Mouse (Mus musculus) CH12.LX (cell line): ENCODE measurements around the gene Spg11. TPM values are rescaled to one million over a fixed set of nuclear protein-coding genes. Genes with fewer than 3 reads are reported as not detected.

ENCODE experiments used
- DNase-seq: peaks from one replicate; pipeline ENCODE4 v3.0.0-alpha.2; 2013; ENCODE audit errors: extremely low read depth
- H3K27ac ChIP-seq: 2 replicates; pipeline ENCODE4 v1.5.1; 2012; ENCODE audit warnings: low read depth, mild to moderate bottlenecking, control low read depth, moderate library complexity; ENCODE audit not compliant: insufficient read depth
- H3K27me3 ChIP-seq: replicated peaks from 2 replicates; pipeline ENCODE3; 2012; ENCODE audit warnings: inconsistent platforms
- H3K36me3 ChIP-seq, 2 experiments: replicated peaks in 1 of 2; 2 replicates each; pipeline versions ENCODE3 to v1.6.1; 2012; ENCODE audit warnings: inconsistent platforms in 1 of 2, low read length in 1 of 2, mild to moderate bottlenecking in 1 of 2, mixed read lengths in 1 of 2, moderate library complexity in 1 of 2; ENCODE audit not compliant: control insufficient read depth in 1 of 2, insufficient read depth in 1 of 2
- H3K4me1 ChIP-seq, 2 experiments: 2 replicates each; pipeline ENCODE4 v1.6.1; 2012; ENCODE audit warnings: inconsistent platforms in 1 of 2, moderate library complexity in 1 of 2; ENCODE audit not compliant: insufficient read depth in 2 of 2, control insufficient read depth in 1 of 2
- H3K4me2 ChIP-seq: 2 replicates; pipeline ENCODE4 v1.6.1; 2012; ENCODE audit warnings: low read depth, mild to moderate bottlenecking, control low read depth; ENCODE audit not compliant: poor library complexity, insufficient read depth, severe bottlenecking
- H3K4me3 ChIP-seq, 3 experiments: fragments of 150-350 bp in 1 of 3; sonication (generic) in 1 of 3; replicated peaks in 1 of 3; 2 replicates each; pipeline versions ENCODE3 to v1.5.1; 2011 to 2012; ENCODE audit warnings: low read depth in 2 of 3, low read length in 2 of 3, mild to moderate bottlenecking in 2 of 3, moderate library complexity in 2 of 3, control low read depth in 1 of 3, improper control_type of control experiment in 1 of 3, inconsistent platforms in 1 of 3, mixed read lengths in 1 of 3; ENCODE audit not compliant: poor library complexity in 1 of 3
- H3K79me2 ChIP-seq: replicated peaks from 2 replicates; pipeline ENCODE4 v1.6.1; 2012; ENCODE audit warnings: mild to moderate bottlenecking, moderate library complexity; ENCODE audit not compliant: control insufficient read depth, poor library complexity, insufficient read depth, severe bottlenecking; ENCODE audit errors: extremely low read depth
- H3K9ac ChIP-seq: 2 replicates; pipeline ENCODE4 v1.6.1; 2012; ENCODE audit warnings: low read depth, mild to moderate bottlenecking, control low read depth, moderate library complexity; ENCODE audit not compliant: insufficient read depth
- H3K9me3 ChIP-seq: replicated peaks from 2 replicates; pipeline ENCODE3; 2012; ENCODE audit warnings: low read length, inconsistent platforms, mixed read lengths
- BHLHE40 ChIP-seq: IDR thresholded peaks from 2 replicates; pipeline ENCODE4 v1.6.1; 2011; ENCODE audit warnings: mild to moderate bottlenecking, low read depth, low read length, improper control_type of control experiment
- CHD1 ChIP-seq: IDR thresholded peaks from 2 replicates; pipeline ENCODE4 v1.6.1; 2012; ENCODE audit warnings: low read depth, low read length, improper control_type of control experiment, inconsistent platforms
- CHD2 ChIP-seq: IDR thresholded peaks from 2 replicates; pipeline ENCODE4 v1.6.1; 2011; ENCODE audit warnings: low read length, improper control_type of control experiment
- ELF1 ChIP-seq: IDR thresholded peaks from 2 replicates; pipeline ENCODE4 v1.6.1; 2014; ENCODE audit warnings: low read depth, mild to moderate bottlenecking, inconsistent platforms, low read length, improper control_type of control experiment
- GABPA ChIP-seq: IDR thresholded peaks from 2 replicates; pipeline ENCODE4 v1.6.1; 2012; ENCODE audit warnings: low read depth, low read length, improper control_type of control experiment, inconsistent platforms; ENCODE audit not compliant: insufficient replicate concordance
- IRF4 ChIP-seq: IDR thresholded peaks from 2 replicates; pipeline ENCODE4 v1.6.1; 2014; ENCODE audit warnings: low read depth, mild to moderate bottlenecking, inconsistent platforms, low read length, improper control_type of control experiment
- JUND ChIP-seq: conservative IDR thresholded peaks from 2 replicates; pipeline ENCODE4 v1.6.1; 2011; ENCODE audit warnings: low read depth, low read length, improper control_type of control experiment
- MAFK ChIP-seq: IDR thresholded peaks from 2 replicates; pipeline ENCODE4 v1.6.1; 2011; ENCODE audit warnings: low read length, improper control_type of control experiment; ENCODE audit not compliant: insufficient replicate concordance
- MAX ChIP-seq: IDR thresholded peaks from 2 replicates; pipeline ENCODE4 v1.6.1; 2011; ENCODE audit warnings: low read length, improper control_type of control experiment
- MAZ ChIP-seq: IDR thresholded peaks from 2 replicates; pipeline ENCODE4 v1.6.1; 2012; ENCODE audit warnings: low read depth, mild to moderate bottlenecking, inconsistent platforms, low read length, improper control_type of control experiment, moderate library complexity
- MEF2A ChIP-seq: IDR thresholded peaks from 2 replicates; pipeline ENCODE4 v1.6.1; 2014; ENCODE audit warnings: low read depth, mild to moderate bottlenecking, inconsistent platforms, low read length, improper control_type of control experiment, borderline replicate concordance
- MYC ChIP-seq: IDR thresholded peaks from 2 replicates; pipeline ENCODE4 v1.6.1; 2011; ENCODE audit warnings: low read depth, mild to moderate bottlenecking, improper control_type of control experiment, low read length
- NRF1 ChIP-seq: IDR thresholded peaks from 2 replicates; pipeline ENCODE4 v1.6.1; 2014; ENCODE audit warnings: low read depth, mild to moderate bottlenecking, inconsistent platforms, low read length, improper control_type of control experiment, moderate library complexity
- PAX5 ChIP-seq: IDR thresholded peaks from 2 replicates; pipeline ENCODE4 v1.6.1; 2012; ENCODE audit warnings: low read length, inconsistent platforms, mixed read lengths
- POLR2A ChIP-seq: IDR thresholded peaks from 2 replicates; pipeline ENCODE4 v1.6.1; 2011; ENCODE audit warnings: low read depth, mild to moderate bottlenecking, improper control_type of control experiment, low read length
- RAD21 ChIP-seq: IDR thresholded peaks from 2 replicates; pipeline ENCODE4 v1.6.1; 2011; ENCODE audit warnings: low read depth, mild to moderate bottlenecking, low read length, improper control_type of control experiment, moderate library complexity
- RCOR1 ChIP-seq: conservative IDR thresholded peaks from 2 replicates; pipeline ENCODE4 v1.6.1; 2012; ENCODE audit warnings: low read depth, mild to moderate bottlenecking, inconsistent platforms, low read length, improper control_type of control experiment
- SIN3A ChIP-seq: IDR thresholded peaks from 2 replicates; pipeline ENCODE4 v1.6.1; 2012; ENCODE audit warnings: low read length, improper control_type of control experiment, inconsistent platforms
- SMC3 ChIP-seq: IDR thresholded peaks from 2 replicates; pipeline ENCODE4 v1.6.1; 2011; ENCODE audit warnings: low read depth, low read length, improper control_type of control experiment
- TBP ChIP-seq: conservative IDR thresholded peaks from 2 replicates; pipeline ENCODE4 v1.6.1; 2011; ENCODE audit warnings: low read depth, low read length, improper control_type of control experiment
- TCF12 ChIP-seq: IDR thresholded peaks from 2 replicates; pipeline ENCODE4 v1.6.1; 2014; ENCODE audit warnings: low read depth, mild to moderate bottlenecking, inconsistent platforms, low read length, improper control_type of control experiment
- UBTF ChIP-seq: IDR thresholded peaks from 2 replicates; pipeline ENCODE4 v1.6.1; 2012; ENCODE audit warnings: low read depth, mild to moderate bottlenecking, inconsistent platforms, low read length, improper control_type of control experiment, moderate library complexity
- USF1 ChIP-seq: IDR thresholded peaks from 2 replicates; pipeline ENCODE4 v1.6.1; 2014; ENCODE audit warnings: low read depth, mild to moderate bottlenecking, inconsistent platforms, low read length, improper control_type of control experiment
- ZC3H11A ChIP-seq: IDR thresholded peaks from 2 replicates; pipeline ENCODE4 v1.6.1; 2012; ENCODE audit warnings: low read depth, mild to moderate bottlenecking, inconsistent platforms, low read length, improper control_type of control experiment
- ZKSCAN1 ChIP-seq: IDR thresholded peaks from 2 replicates; pipeline ENCODE4 v1.6.1; 2012; ENCODE audit warnings: low read depth, inconsistent platforms, low read length, improper control_type of control experiment, borderline replicate concordance
- ZMIZ1 ChIP-seq: IDR thresholded peaks from 2 replicates; pipeline ENCODE4 v1.6.1; 2012; ENCODE audit warnings: low read depth, mild to moderate bottlenecking, inconsistent platforms, low read length, improper control_type of control experiment
- dilution Hi-C: fragments of 300-500 bp; cut with MboI; formaldehyde crosslinking; loops from 2 replicates; pipeline ENCODE4 v1.14.3; 2020; ENCODE audit warnings: low sequenced_read_pairs; ENCODE audit not compliant: extremely low pct_unique_long_range_greater_than_20kb, extremely low pct_ligation_motif_present
- in situ Hi-C: fragments of 300-500 bp; cut with MboI; formaldehyde crosslinking; loops from 3 replicates; pipeline ENCODE4 v1.14.3; 2019; ENCODE audit warnings: low sequenced_read_pairs, low pct_ligation_motif_present, low pct_unique_long_range_greater_than_20kb, mixed read lengths
- polyA plus RNA-seq: library from polyadenylated mRNA; unstranded; fragments of >175 nt; gene quantifications from 2 replicates; pipeline ENCODE4 v1.2.1, GENCODE M21; 2012; ENCODE audit warnings: low read depth; ENCODE audit not compliant: insufficient read length
- total RNA-seq, 2 experiments: library from RNA; depleted of rRNA; stranded (reverse); fragments of 300-350 nt in 1 of 2; fragments of >200 nt in 1 of 2; gene quantifications; 2 replicates each; pipeline ENCODE4 v1.2.3; 2012 to 2014

Gene Spg11
- total and polyA plus RNA-seq, 3 experiments = 7.5 to 11.4 (median 10.7) TPM

DNA sequence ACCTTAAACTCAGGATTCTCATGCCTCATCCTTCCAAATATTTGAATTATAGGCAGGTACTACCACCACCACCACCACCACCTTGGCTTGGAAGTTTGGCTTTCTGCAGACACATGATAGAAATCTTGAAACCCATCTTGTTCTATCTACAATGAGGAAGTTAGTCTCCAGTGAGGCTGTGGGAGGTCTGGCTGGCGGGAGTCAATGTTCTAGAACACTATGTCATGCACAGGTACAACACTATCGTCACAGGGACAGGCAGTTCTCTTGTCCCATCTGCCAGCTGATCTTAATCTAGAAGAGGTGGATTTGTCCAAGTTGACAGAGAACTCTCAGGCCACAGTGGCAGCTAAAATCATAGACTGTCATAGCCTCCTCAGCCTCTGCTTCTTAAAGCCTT, 14.4 kb upstream of the Spg11 start:
- dilution Hi-C loops = no loop called here
- no peaks in the 10 kb centered on the region for H3K79me2 ChIP-seq
- no peak overlapping the region for H3K9ac ChIP-seq
- H3K4me2 ChIP-seq = no peak overlapping the region
- in situ Hi-C loops = no loop called here
- H3K9me3 ChIP-seq = peaks cover 3% of the 10 kb centered on the region
- TF ChIP-seq UBTF (no peak), SMC3 (no peak), RCOR1 (no peak), ZMIZ1 (no peak), BHLHE40 (no peak), ELF1 (no peak), ZC3H11A (no peak), CHD1 (no peak), IRF4 (no peak), POLR2A (no peak), MAFK (no peak), ZKSCAN1 (no peak), USF1 (no peak), NRF1 (no peak), TBP (no peak)
- no peak for DNase-seq
- no peak overlapping the region for H3K4me3 ChIP-seq
- H3K27me3 ChIP-seq = peaks cover 10% of the 10 kb centered on the region
- no peaks in the 10 kb centered on the region for H3K36me3 ChIP-seq
- H3K4me1 ChIP-seq = peaks cover 9 to 25% of the 10 kb centered on the region in 2 experiments
- H3K27ac ChIP-seq = no peak overlapping the region

DNA sequence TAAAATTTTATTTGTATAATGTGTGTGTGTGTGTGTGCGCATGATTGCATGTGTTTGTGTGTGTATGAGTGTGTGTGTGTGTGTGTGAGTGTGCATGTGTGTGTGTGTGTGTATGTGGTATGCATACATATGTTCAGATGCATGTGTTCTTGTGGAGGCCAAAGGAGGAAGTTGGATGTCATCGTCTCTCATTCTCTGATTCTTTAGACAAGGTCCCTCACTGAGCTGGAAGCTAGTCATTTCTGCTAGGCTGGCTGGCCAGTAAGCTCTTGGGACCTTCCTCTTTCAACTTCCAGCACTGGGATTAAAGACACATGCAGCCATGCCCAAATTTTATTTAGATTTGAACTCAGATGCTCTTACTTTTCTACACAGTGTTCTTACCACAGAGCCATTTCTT, 13.9 kb upstream of the Spg11 start:
- Histone ChIP-seq H3K27ac (no peak overlapping the region), H3K79me2 (no peaks in the 10 kb centered on the region), H3K9me3 (peaks cover 3% of the 10 kb centered on the region)
- DNase-seq = no peak
- dilution Hi-C loops = no loop called here
- no peak for TF ChIP-seq IRF4
- no peak for TF ChIP-seq NRF1
- TF ChIP-seq PAX5 = no peak
- TF ChIP-seq TCF12 = no peak
- TF ChIP-seq RCOR1 = no peak
- TF ChIP-seq SIN3A = no peak
- TF ChIP-seq MEF2A = no peak
- no peak for TF ChIP-seq MAZ
- no peak for TF ChIP-seq UBTF
- TF ChIP-seq ELF1 = no peak
- no peak for TF ChIP-seq MYC
- no peak for TF ChIP-seq JUND
- TF ChIP-seq GABPA = no peak
- no peak for TF ChIP-seq RAD21
- TF ChIP-seq ZKSCAN1 = no peak
- TF ChIP-seq CHD2 = no peak
- no peak for TF ChIP-seq MAX
- TF ChIP-seq USF1 = no peak
- TF ChIP-seq, all 38 proteins: peak for 0
- no peak overlapping the region for H3K4me3 ChIP-seq
- peaks cover 10% of the 10 kb centered on the region for H3K27me3 ChIP-seq
- no peak overlapping the region for H3K9ac ChIP-seq
- peaks cover 6 to 22% of the 10 kb centered on the region in 2 experiments for H3K4me1 ChIP-seq
- no peaks in the 10 kb centered on the region for H3K36me3 ChIP-seq
- no peak overlapping the region for H3K4me2 ChIP-seq
- in situ Hi-C loops = no loop called here
